Mouse (Mus musculus) kidney, postnatal 25 days (tissue): Measurements from ENCODE around the gene Pnn.
A peak's percentile ranks its signal among the peaks of the same experiment; 100 is the strongest.
"Not testable (repeated sequence)": the region's sequence is repeated elsewhere in the genome, so short reads cannot be mapped to it uniquely, and the experiment has no call there.

ENCODE experiments used
- DNase-seq, 2 experiments: peaks; one replicate each; pipeline ENCODE4 v3.0.0; 2021; ENCODE audit warnings: mixed read lengths in 2 of 2

Pnn gene

GRCm38 (mm10) chr12:59066448-59067077 is at the start of gene Pnn:
Gene Pnn, plus strand, starts transcription at chr12:59066884.
- peak; percentile 97 to 100 for DNase-seq

DNA sequence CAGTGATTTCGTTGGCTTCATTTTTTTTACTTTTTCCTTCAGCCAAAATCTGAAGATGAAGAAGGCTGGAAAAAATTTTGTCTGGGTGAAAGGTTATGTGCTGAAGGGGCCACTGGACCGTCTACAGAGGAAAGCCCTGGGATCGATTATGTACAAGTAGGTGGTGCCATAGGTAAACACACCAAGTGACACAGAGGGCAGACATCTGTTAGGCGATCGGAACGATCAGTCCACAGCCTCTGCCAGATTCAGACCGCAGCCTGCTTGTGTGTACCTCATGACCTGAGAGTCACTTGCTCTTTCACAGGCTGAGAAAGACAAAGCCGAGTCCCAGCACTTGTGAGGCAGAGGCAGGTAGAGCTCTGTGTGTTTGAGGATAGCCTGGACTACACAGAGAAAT is 48.7 kb upstream of the Pnn start:
- no peak for DNase-seq

GRCm38 (mm10) chr12:59019891-59020290 is 46.8 kb upstream of the Pnn start:
- DNase-seq, result no peak

GRCm38 (mm10) chr12:59021306-59021705 is 45.4 kb upstream of the Pnn start:
- DNase-seq, result no peak

GRCm38 (mm10) chr12:59032101-59032500 is 34.6 kb upstream of the Pnn start:
- peak in 1 of 2 experiments; percentile 12 for DNase-seq

DNA sequence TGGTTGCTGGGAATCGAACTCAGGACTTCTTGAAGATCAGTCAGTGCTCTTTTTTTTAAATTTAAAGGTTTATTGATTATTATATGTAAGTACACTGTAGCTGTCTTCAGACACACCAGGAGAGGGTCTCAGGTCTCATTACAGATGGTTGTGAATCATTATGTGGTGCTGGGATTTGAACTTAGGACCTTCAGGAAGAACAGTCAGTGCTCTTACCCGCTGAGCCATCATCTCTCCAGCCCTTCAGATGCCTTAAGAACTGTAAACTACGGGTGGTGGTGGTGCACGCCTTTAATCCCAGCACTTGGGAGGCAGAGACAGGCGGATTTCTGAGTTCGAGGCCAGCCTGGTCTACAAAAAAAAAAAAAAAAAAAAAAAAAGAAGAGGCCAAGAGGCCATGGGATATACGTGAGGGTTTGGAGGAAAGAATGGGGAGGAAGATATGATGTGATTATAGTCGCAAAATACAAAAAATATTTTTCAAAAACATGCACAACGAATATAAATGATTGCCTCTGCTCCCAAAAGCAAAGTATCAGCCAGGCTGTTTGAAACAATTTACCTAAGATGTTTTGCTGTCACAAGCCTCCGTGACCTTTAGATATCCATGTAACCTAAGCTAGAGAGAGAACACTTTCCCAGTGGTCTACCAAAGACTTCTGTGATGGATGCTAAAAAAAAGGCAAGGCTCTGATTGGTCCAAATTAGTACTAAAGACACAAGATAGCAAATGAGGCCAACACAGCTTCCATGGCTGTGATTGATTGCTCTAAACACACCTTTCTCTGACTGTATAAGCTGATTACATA is 27.3 kb upstream of the Pnn start:
- DNase-seq, result no peak

DNA sequence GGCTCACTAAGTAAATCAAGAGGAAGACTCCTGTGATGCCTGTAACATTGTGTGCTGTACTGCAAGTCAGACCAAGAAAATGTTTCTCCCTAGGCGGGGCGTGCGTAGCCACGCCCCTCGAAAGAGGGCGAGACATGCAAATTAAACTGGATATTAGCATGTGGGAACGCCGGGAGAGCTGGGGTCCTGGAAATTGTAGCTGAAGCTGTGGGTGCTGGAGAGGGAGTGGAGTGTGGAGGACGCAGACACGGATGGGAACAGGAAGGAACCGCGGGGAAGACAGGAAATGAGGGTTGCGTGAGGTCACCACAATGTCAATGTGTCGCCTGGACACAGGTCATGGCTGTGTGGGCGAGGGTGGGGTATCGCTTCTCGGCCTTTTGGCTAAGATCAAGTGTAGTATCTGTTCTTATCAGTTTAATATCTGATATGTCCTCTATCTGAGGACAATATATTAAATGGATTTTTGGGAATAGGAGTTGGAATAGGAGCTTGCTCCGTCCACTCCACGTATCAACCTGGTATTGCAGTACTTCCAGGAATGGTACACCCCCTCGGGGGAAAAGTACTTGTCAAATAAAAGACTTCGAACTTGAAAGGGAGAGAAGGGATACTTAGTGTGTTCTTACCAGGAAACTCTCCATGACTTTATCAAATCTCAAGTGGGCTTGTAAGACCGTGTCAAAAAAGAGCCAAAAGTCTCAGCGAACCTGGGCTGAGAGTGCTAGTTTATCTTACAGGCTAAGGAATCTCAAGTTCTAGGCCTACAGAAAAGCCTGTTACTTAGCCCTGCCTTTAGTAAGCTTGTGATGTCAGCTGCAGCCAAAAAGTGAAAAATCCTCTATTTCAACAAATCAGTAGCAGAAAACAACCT is 26.5 kb upstream of the Pnn start:
- DNase-seq, result peak; percentile 27 to 59

DNA sequence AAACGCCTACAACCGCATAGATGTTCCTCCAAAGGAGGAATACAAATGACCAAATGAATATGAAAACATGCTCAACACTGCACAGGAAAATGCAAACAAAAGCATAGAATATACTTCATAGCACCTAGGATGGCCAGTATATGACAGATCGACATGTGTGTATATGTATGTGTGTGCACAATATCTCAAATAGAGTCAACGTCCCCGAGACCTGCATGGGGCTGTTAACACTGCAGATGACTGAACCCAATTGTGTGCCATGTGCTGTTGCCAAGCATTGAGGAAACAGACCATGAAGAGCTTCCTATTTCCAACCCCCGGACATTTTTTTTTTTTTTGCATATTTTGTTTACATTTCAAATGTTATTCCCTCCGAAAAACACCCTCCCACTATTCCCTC is 25.8 kb upstream of the Pnn start:
- DNase-seq, result no peak

GRCm38 (mm10) chr12:59052470-59052869 is 14.2 kb upstream of the Pnn start:
- no peak for DNase-seq

DNA sequence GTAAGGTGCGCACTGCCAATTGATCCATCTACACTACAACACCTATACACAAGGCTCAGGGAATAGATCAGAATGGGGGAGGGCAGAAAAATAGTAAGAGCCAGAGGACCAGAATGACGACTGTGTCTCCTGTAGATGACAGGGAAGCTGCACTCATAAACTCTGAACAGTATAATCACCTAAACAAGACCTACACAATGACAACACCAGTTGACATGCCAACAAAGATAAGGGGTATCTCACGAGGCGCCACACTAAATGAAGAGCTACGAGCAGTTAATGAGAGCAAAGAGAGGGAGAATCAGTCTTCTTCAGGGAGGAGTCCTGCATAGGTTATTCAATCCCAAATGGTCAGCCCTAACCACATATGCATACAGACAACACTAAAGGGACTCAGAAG is 13.5 kb upstream of the Pnn start:
- no peak for DNase-seq

- no peak for DNase-seq
These were observed 12.7 kb upstream of the Pnn start for GRCm38 (mm10) chr12:59053976-59054375.

DNA sequence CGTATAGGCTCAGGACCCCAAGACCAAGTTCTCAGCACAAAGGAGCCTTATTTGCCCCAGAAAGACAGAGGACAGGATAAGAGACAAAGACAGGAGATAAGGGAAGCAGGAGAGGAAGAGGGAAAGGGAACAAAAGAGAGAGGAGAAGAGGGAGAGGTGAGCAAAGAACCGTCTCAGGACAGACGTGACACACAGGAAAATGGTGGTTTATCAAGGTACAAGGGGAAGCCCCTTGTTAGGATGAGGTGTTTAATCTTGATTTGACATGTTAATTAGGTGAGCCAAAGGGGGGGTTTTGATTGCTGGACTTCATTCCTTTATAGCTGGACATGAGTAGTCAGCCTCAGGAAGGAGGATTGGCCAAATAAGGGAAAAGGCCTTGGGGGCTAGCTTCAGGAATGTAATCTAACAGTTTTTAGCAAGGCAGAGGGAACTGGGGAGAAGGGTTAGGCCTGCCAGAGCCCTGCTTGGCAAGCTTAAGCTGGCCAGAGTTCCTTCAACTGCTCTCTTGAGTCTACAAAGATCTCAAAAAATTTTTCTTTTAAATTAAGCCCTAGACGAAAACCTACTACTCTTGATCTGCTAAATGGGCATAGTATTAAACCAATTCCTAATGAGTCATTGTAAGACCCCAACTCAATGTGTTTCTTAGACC is 11.4 kb upstream of the Pnn start:
- DNase-seq, result no peak

DNA sequence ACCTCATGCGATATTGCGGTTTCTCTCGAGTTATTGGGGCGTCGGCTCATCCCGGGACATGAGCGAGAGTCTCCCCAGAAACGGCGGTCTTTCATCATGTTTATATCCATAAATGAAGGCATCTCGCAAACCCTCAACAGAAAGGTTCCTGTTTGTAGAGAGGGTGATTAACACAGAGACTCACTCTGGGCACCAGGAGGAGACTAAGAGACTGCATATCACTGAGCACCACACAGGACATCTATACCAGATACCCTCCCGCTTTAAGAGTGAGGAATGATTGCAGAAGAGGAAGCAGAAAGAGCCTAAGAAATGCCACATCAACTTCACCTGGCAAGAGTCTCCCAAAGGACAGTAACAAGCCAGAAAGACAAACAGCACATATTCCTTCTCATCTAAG is 10.5 kb upstream of the Pnn start:
- no peak for DNase-seq

DNA sequence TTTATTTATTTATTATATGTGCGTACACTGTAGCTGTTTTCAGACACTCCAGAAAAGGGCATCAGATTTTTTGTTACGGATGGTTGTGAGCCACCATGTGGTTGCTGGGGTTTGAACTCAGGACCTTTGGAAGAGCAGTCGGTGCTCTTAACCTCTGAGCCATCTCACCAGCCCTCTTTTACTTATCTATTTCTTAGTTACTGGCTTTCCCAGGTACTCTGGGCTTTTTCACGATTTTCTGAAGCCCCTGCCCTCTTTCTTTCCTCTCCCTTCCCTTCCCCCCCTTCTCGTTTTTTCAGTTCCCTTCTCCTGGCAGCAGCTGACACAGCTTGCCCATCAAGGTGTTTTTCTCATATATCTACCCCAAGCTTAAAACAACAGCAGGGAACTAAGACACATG is 8.4 kb upstream of the Pnn start:
- not testable (repeated sequence) for DNase-seq

DNA sequence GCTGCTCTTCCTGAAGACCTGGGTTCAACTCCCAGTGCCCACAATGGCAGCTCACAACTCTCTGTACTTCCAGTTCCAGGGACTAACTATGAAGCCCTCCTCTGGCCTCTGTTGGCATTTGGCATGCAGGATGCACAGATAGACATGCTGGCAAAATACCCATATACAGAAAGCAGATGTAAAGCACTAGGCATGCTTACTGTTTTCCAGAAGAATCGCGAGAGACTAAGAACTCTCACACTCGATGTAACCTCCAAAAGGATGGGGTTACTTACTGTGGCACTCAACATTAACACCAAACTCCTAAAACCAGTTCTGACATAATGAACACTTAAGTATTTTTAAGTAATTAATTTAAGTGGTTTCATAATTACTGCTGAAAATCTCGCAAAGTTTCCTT is 6.4 kb upstream of the Pnn start:
- DNase-seq, result no peak

DNA sequence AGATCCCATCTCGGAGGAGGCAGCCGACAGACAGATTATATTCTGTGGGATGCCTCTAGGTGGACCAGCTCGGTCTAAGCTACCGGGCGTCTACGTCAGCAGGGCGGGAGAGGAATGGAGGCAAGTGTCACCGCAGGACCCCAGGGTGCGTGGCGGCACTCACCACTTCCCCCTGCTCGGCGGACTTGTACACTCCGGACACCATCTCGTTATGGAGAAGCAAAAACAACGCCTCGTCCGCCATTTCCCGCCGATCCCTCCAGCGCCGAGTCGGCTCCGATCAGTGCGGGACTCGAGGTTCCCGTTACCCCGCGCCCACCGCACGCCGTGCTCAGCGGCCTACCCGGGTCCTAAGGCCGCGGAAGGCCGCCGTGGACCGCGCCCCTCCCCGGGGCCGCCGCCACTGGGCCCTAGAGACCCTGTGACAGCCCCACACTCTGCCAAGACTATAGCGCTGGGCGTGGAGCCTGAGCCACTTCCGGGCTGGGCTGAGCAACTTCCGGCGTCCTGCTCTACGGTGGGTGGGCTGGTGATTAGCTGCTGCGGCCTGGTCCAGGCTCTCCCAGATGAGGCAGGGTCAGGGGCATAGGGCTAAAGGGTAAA is 5.6 kb upstream of the Pnn start, which contains the start of gene Trappc6b:
TSS of gene Trappc6b (minus strand) at position 480 of the 603 bp plus-strand sequence.
- peak; percentile 81 to 91 for DNase-seq

DNA sequence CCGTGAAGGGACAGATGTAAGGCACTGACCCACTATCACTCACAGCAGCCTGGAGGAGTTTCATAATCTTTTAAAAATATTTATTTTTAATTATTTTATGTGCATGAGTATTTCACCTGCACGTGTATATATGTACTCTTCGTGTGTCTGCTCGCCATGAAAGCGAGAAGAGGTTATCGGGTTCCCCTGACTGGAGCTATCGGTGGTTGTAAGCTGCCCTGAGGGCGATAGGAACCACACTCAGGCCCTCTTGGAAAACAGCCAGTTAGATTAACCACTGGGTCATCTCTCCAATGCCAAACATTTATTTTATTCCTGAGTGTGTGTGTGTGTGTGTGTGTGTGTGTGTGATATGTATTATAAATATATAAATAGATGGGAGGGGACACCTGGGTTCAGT is 1.8 kb upstream of the Pnn start:
- DNase-seq, result no peak

- DNase-seq, result no peak
These were observed 908 bp upstream of the Pnn start for GRCm38 (mm10) chr12:59065776-59066175.

DNA sequence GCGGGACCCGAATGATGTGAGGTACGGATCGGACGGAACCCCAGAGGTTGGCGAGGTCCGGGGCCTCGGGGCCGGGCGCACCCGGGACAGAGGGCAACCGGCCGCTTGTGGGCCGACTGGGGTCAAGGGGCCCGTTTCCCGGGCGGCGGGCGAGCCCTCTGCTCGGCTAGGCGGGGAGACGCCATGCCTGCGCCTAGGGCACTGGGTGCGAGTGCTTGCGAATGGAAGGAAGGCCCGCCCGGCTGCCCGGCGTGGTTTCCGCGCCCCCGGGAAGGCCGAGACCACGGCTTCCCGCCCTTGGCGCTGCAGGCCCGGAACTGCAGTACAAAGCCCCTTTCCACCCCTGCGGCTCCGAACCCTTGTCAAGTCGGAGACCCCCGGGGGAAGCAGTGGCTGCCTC is 411 bp downstream of the Pnn start:
- no peak for DNase-seq

GRCm38 (mm10) chr12:59068791-59069190 is 2.1 kb downstream of the Pnn start:
- no peak for DNase-seq

DNA sequence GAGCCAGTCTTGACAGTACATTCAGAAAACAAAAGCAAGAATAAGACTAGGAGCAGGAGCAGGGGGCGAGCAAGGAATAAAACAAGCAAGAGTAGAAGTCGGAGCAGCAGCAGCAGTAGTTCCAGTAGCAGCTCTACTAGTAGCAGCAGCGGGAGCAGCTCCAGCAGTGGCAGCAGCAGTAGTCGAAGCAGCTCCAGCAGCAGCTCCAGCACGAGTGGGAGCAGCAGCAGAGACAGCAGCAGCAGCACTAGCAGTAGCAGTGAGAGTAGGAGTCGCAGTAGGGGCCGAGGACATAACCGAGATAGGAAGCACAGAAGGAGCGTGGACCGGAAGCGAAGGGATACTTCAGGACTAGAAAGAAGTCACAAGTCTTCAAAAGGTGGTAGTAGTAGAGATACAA is 5.6 kb downstream of the Pnn start:
- DNase-seq, result no peak

DNA sequence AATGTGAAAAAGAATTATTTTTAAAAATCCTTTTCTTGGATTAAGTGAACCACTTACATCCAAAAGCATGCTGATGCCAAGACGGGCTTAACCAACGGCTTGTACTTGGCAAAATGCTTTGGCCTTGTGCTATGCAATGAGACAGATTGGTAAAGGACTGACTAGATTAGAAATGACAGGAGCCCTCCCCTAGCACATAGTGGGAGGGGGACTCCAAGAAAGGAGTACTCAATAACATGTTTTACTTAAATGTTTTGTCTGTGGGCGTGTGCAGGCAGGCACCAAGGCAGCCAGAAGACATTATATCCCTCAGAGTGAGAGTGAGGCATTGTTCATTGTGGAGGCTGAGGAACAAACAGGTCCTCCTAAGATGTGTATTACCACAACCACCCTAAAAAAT is 7.4 kb downstream of the Pnn start:
- DNase-seq, result no peak

DNA sequence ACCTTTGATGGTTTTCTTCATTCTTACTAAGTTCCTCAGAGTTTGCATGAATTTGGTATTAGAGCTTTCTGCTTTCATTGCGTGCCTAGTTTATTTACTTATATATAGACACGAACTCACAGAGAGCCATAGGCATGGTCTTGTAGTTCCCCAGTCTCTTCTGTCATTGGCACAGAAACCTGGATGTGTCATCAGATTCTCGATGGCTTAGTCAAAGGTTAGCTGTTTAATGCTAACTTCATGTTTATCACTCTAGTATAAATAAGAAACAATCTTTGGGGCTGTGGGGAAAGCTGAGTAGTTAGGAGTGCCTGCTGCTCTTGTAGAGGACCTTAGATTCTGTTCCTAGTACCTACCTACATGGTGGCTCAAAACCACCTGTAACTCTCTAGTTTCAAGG is 10.3 kb downstream of the Pnn start:
- DNase-seq, result no peak
